Mouse (Mus musculus) embryonic stem cell, embryonic (primary cell): Measurements from ENCODE around the gene Gria2.

Experiments
- CTCF ChIA-PET, 4 experiments: fragments of 300-600 bp in 2 of 4; fragments of 350-600 bp in 2 of 4; sonication (Branson Sonifier 250); formaldehyde crosslinking; loops; one replicate each; lab custom pipeline; 2022; ENCODE audit warnings: inconsistent platforms in 2 of 4; lab: Charles Lee
- POLR2A ChIA-PET, 4 experiments: fragments of 300-600 bp in 2 of 4; fragments of 350-600 bp in 2 of 4; sonication (Branson Sonifier 250); formaldehyde crosslinking; loops; one replicate each; lab custom pipeline; 2022; ENCODE audit warnings: antibody characterized with exemption in 4 of 4, inconsistent platforms in 1 of 4; lab: Charles Lee

Gene Gria2

GRCm38 (mm10) chr3:80652213-80652612 lies 150.4 kb downstream of the Gria2 start:
- ChIA-PET CTCF (no interaction called here), POLR2A (no interaction called here)
